Mouse (Mus musculus): ENCODE results near the gene Olfr1394. TPM values are rescaled to one million over a fixed set of nuclear protein-coding genes. Genes with fewer than 3 reads are reported as not detected.

The Olfr1394 gene
- polyA plus RNA-seq (2017; shearing (Covaris generic)), result not detected

GRCm38 (mm10) chr11:49154077-49154476 is at the start of gene Olfr1394:
Gene Olfr1394 (plus strand): TSS chr11:49154377.

GRCm38 (mm10) chr11:49114774-49115173 is 39.4 kb upstream of the Olfr1394 start, which contains the start of gene Olfr1396:
Gene Olfr1396 (minus strand): TSS chr11:49114874.

GRCm38 (mm10) chr11:49141974-49142373 is 12.2 kb upstream of the Olfr1394 start, which contains the start of gene Olfr1395:
Gene Olfr1395 (plus strand): TSS chr11:49142274.

GRCm38 (mm10) chr11:49186955-49187488 is 32.8 kb downstream of the Olfr1394 start, which contains the start of gene Btnl9:
Gene Btnl9 (minus strand): TSS chr11:49187159.

GRCm38 (mm10) chr11:49203129-49203768 is 49.1 kb downstream of the Olfr1394 start, which contains the start of gene Zfp62:
Gene Zfp62 (plus strand): TSS chr11:49203292.

Other genes starting within 250 kb of the Olfr1394 start
- gene Psme2b, start 208.2 kb upstream of the Olfr1394 start, polyA plus RNA-seq (2017; shearing (Covaris generic)), result 115 TPM
- gene Olfr56, start 175.5 kb upstream of the Olfr1394 start, polyA plus RNA-seq (2017; shearing (Covaris generic)), result 0.66 TPM
- 125 TPM for gene 9930111J21Rik1, start 175.0 kb upstream of the Olfr1394 start, polyA plus RNA-seq (2017; shearing (Covaris generic))
- gene Gm12185, start 162.2 kb upstream of the Olfr1394 start, polyA plus RNA-seq (2017; shearing (Covaris generic)), result 2.9 TPM
- gene Tgtp1, start 160.2 kb upstream of the Olfr1394 start, polyA plus RNA-seq (2017; shearing (Covaris generic)), result 200 TPM
- 92.8 TPM for gene 9930111J21Rik2, start 103.1 kb upstream of the Olfr1394 start, polyA plus RNA-seq (2017; shearing (Covaris generic))
- 187 TPM for gene Tgtp2, start 90.2 kb upstream of the Olfr1394 start, polyA plus RNA-seq (2017; shearing (Covaris generic))
- gene Ifi47, start 77.8 kb upstream of the Olfr1394 start, polyA plus RNA-seq (2017; shearing (Covaris generic)), result 241 TPM
- 0.15 TPM for gene Olfr1396, start 39.5 kb upstream of the Olfr1394 start, polyA plus RNA-seq (2017; shearing (Covaris generic))
- not detected for gene Olfr1395, start 12.1 kb upstream of the Olfr1394 start, polyA plus RNA-seq (2017; shearing (Covaris generic))
- gene Btnl9, start 32.8 kb downstream of the Olfr1394 start, polyA plus RNA-seq (2017; shearing (Covaris generic)), result not detected
- 57.7 TPM for gene Zfp62, start 48.9 kb downstream of the Olfr1394 start, polyA plus RNA-seq (2017; shearing (Covaris generic))
- gene Mgat1, start 89.8 kb downstream of the Olfr1394 start, polyA plus RNA-seq (2017; shearing (Covaris generic)), result 28.7 TPM
- not detected for gene Olfr1393, start 123.9 kb downstream of the Olfr1394 start, polyA plus RNA-seq (2017; shearing (Covaris generic))
- not detected for gene Olfr1392, start 130.9 kb downstream of the Olfr1394 start, polyA plus RNA-seq (2017; shearing (Covaris generic))
- gene Olfr10, start 150.4 kb downstream of the Olfr1394 start, polyA plus RNA-seq (2017; shearing (Covaris generic)), result not detected
- gene Olfr1391, start 168.4 kb downstream of the Olfr1394 start, polyA plus RNA-seq (2017; shearing (Covaris generic)), result not detected
- not detected for gene Olfr1390, start 180.8 kb downstream of the Olfr1394 start, polyA plus RNA-seq (2017; shearing (Covaris generic))

Measured in naive thymus-derived CD4-positive, alpha-beta T cell, adult 5 months (primary cell).